Mouse (Mus musculus) urinary bladder, postnatal 25 days (tissue): Measurements from ENCODE around the gene Cntnap5a.

ENCODE experiments used
- DNase-seq: peaks from one replicate; pipeline ENCODE4 v3.0.0; 2022; ENCODE audit warnings: low spot score

The Cntnap5a gene

GRCm38 (mm10) chr1:115684518-115685368 lies at the start of gene Cntnap5a:
Gene Cntnap5a, plus strand, starts transcription at chr1:115684756.
- DNase-seq: peak; percentile 47

GRCm38 (mm10) chr1:115646921-115647320 lies 37.6 kb upstream of the Cntnap5a start:
- no peak for DNase-seq

GRCm38 (mm10) chr1:115658343-115659064 lies 26.1 kb upstream of the Cntnap5a start:
- DNase-seq: no peak

- no peak for DNase-seq
Measured at GRCm38 (mm10) chr1:115686494-115686893, 1.9 kb downstream of the Cntnap5a start.

GRCm38 (mm10) chr1:115699798-115700197 lies 15.2 kb downstream of the Cntnap5a start:
- no peak for DNase-seq

GRCm38 (mm10) chr1:115742556-115742955 lies 58.0 kb downstream of the Cntnap5a start:
- no peak for DNase-seq

- no peak for DNase-seq
Measured at GRCm38 (mm10) chr1:115745569-115745968, 61.0 kb downstream of the Cntnap5a start.

- DNase-seq: no peak
Measured at GRCm38 (mm10) chr1:115784737-115785136, 100.2 kb downstream of the Cntnap5a start.

- DNase-seq: no peak
Measured at GRCm38 (mm10) chr1:115842591-115842990, 158.0 kb downstream of the Cntnap5a start.

GRCm38 (mm10) chr1:115847605-115848004 lies 163.0 kb downstream of the Cntnap5a start:
- DNase-seq: no peak

GRCm38 (mm10) chr1:115852206-115852605 lies 167.7 kb downstream of the Cntnap5a start:
- no peak for DNase-seq

GRCm38 (mm10) chr1:115918396-115918795 lies 233.8 kb downstream of the Cntnap5a start:
- DNase-seq: no peak

GRCm38 (mm10) chr1:115925953-115926665 lies 241.6 kb downstream of the Cntnap5a start:
- no peak for DNase-seq

- no peak for DNase-seq
Measured at GRCm38 (mm10) chr1:115932045-115932444, 247.5 kb downstream of the Cntnap5a start.

- no peak for DNase-seq
Measured at GRCm38 (mm10) chr1:115945892-115946291, 261.3 kb downstream of the Cntnap5a start.

GRCm38 (mm10) chr1:115956528-115956927 lies 272.0 kb downstream of the Cntnap5a start:
- DNase-seq: no peak

GRCm38 (mm10) chr1:115964993-115965575 lies 280.5 kb downstream of the Cntnap5a start:
- no peak for DNase-seq

- DNase-seq: no peak
Measured at GRCm38 (mm10) chr1:115990204-115990603, 305.6 kb downstream of the Cntnap5a start.

- DNase-seq: no peak
Measured at GRCm38 (mm10) chr1:116015768-116016167, 331.2 kb downstream of the Cntnap5a start.

- no peak for DNase-seq
Measured at GRCm38 (mm10) chr1:116029653-116030052, 345.1 kb downstream of the Cntnap5a start.

GRCm38 (mm10) chr1:116035897-116036296 lies 351.3 kb downstream of the Cntnap5a start:
- no peak for DNase-seq

GRCm38 (mm10) chr1:116036894-116037293 lies 352.3 kb downstream of the Cntnap5a start:
- DNase-seq: no peak
